Mouse (Mus musculus): ENCODE measurements around the gene Klhl9. TPM values are rescaled to one million over a fixed set of nuclear protein-coding genes. Genes with fewer than 3 reads are reported as not detected.
"Not testable (repeated sequence)": the region's sequence is repeated elsewhere in the genome, so short reads cannot be mapped to it uniquely, and the experiment has no call there.

Gene Klhl9
- 132 and 146 TPM in 2 replicates for polyA plus RNA-seq (2015; fragmentation: Nextera tagmentation; extraction: Ambion mirVana)

GRCm38 (mm10) chr4:88721791-88722721 lies at the start of gene Klhl9, which contains the start of gene Gm26566:
Gene Klhl9, minus strand, starts transcription at chr4:88722465.
Gene Gm26566, plus strand, starts transcription at chr4:88721805.
- peak within 1 kb of the TSS; percentile 97 for H3K27ac ChIP-seq
- H3K4me3 ChIP-seq (replicated peaks), result peak within 1 kb of the TSS; percentile 91
- peak within 1 kb of the TSS; percentile 94 for H3K4me2 ChIP-seq (replicated peaks)
- under 1% methylated on average over 81 of the region's 82 CpGs for WGBS
- no peaks in the 10 kb centered on the region for H3K9me3 ChIP-seq
- ATAC-seq, result peak; percentile 98
- H3K36me3 ChIP-seq, result peaks cover 12% of the 10 kb centered on the region
- H3K27me3 ChIP-seq, result no peaks in the 10 kb centered on the region
- H3K4me1 ChIP-seq (replicated peaks), result peaks cover 34% of the 10 kb centered on the region
- peak within 1 kb of the TSS; percentile 99 for H3K9ac ChIP-seq (replicated peaks)

DNA sequence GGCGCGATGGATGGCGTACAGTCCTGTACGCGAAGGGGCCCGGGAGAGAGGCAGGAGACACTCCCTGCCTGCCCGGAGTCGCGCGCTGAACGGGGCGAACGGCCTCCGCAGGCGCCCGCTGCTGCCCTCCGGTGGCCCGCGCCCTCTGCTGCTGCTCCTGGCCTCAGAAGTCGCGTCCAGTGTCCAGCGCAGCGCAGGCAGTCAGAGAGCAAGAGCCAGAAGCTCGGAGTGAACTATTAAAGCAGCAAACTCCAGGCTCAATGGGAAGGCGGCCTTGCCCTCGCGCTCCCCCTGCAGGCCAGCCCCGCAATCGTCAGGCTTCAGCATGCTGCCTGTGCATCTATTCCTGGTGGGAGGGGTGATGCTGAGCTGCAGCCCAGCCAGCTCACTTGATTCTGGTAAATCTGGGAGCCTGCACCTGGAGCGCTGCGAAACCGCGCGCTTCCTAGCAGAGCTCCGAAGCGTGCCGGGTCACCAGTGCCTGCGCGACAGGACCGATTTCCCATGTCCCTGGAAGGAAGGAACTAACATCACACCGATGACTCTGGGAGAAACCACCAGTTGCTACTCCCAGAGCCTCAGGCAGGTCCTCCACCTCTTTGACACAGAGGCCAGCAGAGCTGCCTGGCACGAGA lies 41.2 kb upstream of the Klhl9 start:
- H3K36me3 ChIP-seq; H3K4me1 ChIP-seq (replicated peaks); H3K27ac ChIP-seq; H3K9me3 ChIP-seq; H3K27me3 ChIP-seq; ATAC-seq; H3K9ac ChIP-seq (replicated peaks): not testable (repeated sequence)
- H3K4me3 ChIP-seq (replicated peaks), result peak overlapping the region; percentile 36
- peak overlapping the region; percentile 59 for H3K4me2 ChIP-seq (replicated peaks)
- 4% methylated on average over 29 of the region's 42 CpGs for WGBS

GRCm38 (mm10) chr4:88762341-88762740 lies 40.1 kb upstream of the Klhl9 start:
- not testable (repeated sequence) for H3K9me3 ChIP-seq; H3K27ac ChIP-seq; H3K9ac ChIP-seq (replicated peaks); H3K4me2 ChIP-seq (replicated peaks); H3K4me3 ChIP-seq (replicated peaks); H3K36me3 ChIP-seq; ATAC-seq; H3K27me3 ChIP-seq; H3K4me1 ChIP-seq (replicated peaks)
- 56% methylated on average over 9 of the region's 9 CpGs for WGBS

- not testable (repeated sequence) for H3K4me3 ChIP-seq (replicated peaks); H3K27me3 ChIP-seq; H3K4me1 ChIP-seq (replicated peaks); H3K9ac ChIP-seq (replicated peaks); H3K9me3 ChIP-seq; H3K36me3 ChIP-seq; ATAC-seq; H3K4me2 ChIP-seq (replicated peaks); H3K27ac ChIP-seq
- 73% methylated on average over 6 of the region's 8 CpGs for WGBS
These were observed 39.5 kb upstream of the Klhl9 start for GRCm38 (mm10) chr4:88761776-88762175.

DNA sequence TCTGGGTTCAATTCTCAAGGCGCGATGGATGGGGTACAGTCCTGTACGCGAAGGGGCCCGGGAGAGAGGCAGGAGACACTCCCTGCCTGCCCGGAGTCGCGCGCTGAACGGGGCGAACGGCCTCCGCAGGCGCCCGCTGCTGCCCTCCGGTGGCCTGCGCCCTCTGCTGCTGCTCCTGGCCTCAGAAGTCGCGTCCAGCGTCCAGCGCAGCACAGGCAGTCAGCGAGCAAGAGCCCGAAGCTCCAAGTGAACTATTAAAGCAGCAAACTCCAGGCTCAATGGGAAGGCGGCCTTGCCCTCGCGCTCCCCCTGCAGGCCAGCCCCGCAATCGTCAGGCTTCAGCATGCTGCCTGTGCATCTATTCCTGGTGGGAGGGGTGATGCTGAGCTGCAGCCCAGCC lies 38.2 kb upstream of the Klhl9 start:
- H3K9me3 ChIP-seq; ATAC-seq; H3K27me3 ChIP-seq; H3K36me3 ChIP-seq; H3K9ac ChIP-seq (replicated peaks); H3K27ac ChIP-seq; H3K4me1 ChIP-seq (replicated peaks): not testable (repeated sequence)
- H3K4me3 ChIP-seq (replicated peaks), result peak overlapping the region; percentile 32
- WGBS, result 0% methylated on average over 17 of the region's 28 CpGs
- H3K4me2 ChIP-seq (replicated peaks), result peak overlapping the region; percentile 60

GRCm38 (mm10) chr4:88759610-88760268 lies 37.5 kb upstream of the Klhl9 start, which contains the start of gene Gm13283:
Gene Gm13283, plus strand, starts transcription at chr4:88760119.
- H3K27me3 ChIP-seq; ATAC-seq; H3K36me3 ChIP-seq; H3K9ac ChIP-seq (replicated peaks); H3K9me3 ChIP-seq; H3K27ac ChIP-seq; H3K4me1 ChIP-seq (replicated peaks): not testable (repeated sequence)
- Histone ChIP-seq H3K4me2 (replicated peaks) (peak within 1 kb of the TSS; percentile 60), H3K4me3 (replicated peaks) (peak within 1 kb of the TSS; percentile 32)
- WGBS, result 23% methylated on average over 7 of the region's 14 CpGs

GRCm38 (mm10) chr4:88758751-88759150 lies 36.5 kb upstream of the Klhl9 start:
- H3K27ac ChIP-seq; H3K27me3 ChIP-seq; H3K9me3 ChIP-seq; ATAC-seq; H3K4me2 ChIP-seq (replicated peaks); H3K9ac ChIP-seq (replicated peaks); H3K4me1 ChIP-seq (replicated peaks); H3K36me3 ChIP-seq; H3K4me3 ChIP-seq (replicated peaks): not testable (repeated sequence)
- 90% methylated on average over 9 of the region's 9 CpGs for WGBS

DNA sequence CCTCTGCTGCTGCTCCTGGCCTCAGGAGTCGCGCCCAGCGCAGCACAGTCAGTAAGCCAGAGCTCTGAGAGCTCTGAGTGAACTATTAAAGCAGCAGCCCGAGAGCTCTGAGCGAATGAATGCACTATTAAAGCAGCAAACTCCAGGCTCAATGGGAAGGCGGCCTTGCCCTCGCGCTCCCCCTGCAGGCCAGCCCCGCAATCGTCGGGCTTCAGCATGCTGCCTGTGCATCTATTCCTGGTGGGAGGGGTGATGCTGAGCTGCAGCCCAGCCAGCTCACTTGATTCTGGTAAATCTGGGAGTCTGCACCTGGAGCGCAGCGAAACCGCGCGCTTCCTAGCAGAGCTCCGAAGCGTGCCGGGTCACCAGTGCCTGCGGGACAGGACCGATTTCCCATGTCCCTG lies 35.4 kb upstream of the Klhl9 start:
- Histone ChIP-seq H3K27ac (peak overlapping the region; percentile 67), H3K9ac (replicated peaks) (peak overlapping the region; percentile 53), H3K4me2 (replicated peaks) (peak overlapping the region; percentile 63), H3K4me3 (replicated peaks) (peak overlapping the region; percentile 40)
- not testable (repeated sequence) for H3K36me3 ChIP-seq; H3K27me3 ChIP-seq; H3K4me1 ChIP-seq (replicated peaks); H3K9me3 ChIP-seq
- ATAC-seq, result peak; percentile 100
- under 1% methylated on average over 21 of the region's 21 CpGs for WGBS

GRCm38 (mm10) chr4:88756581-88757513 lies 34.6 kb upstream of the Klhl9 start:
- not testable (repeated sequence) for H3K36me3 ChIP-seq; H3K4me1 ChIP-seq (replicated peaks); H3K27me3 ChIP-seq; H3K9me3 ChIP-seq; ATAC-seq
- Histone ChIP-seq H3K27ac (peak overlapping the region; percentile 67), H3K4me3 (replicated peaks) (peak overlapping the region; percentile 40), H3K4me2 (replicated peaks) (peak overlapping the region; percentile 63), H3K9ac (replicated peaks) (peak overlapping the region; percentile 53)
- 11% methylated on average over 29 of the region's 31 CpGs for WGBS

GRCm38 (mm10) chr4:88754818-88755340 lies 32.6 kb upstream of the Klhl9 start, which contains the start of gene Gm13271:
Gene Gm13271, plus strand, starts transcription at chr4:88754868.
- not testable (repeated sequence) for ATAC-seq; H3K9ac ChIP-seq (replicated peaks); H3K4me3 ChIP-seq (replicated peaks); H3K27me3 ChIP-seq; H3K36me3 ChIP-seq; H3K9me3 ChIP-seq; H3K4me1 ChIP-seq (replicated peaks); H3K4me2 ChIP-seq (replicated peaks); H3K27ac ChIP-seq
- WGBS, result 76% methylated on average over 15 of the region's 15 CpGs

- Histone ChIP-seq H3K9ac (replicated peaks) (no peak overlapping the region), H3K27ac (no peak overlapping the region), H3K36me3 (no peaks in the 10 kb centered on the region), H3K4me2 (replicated peaks) (no peak overlapping the region), H3K27me3 (no peaks in the 10 kb centered on the region), H3K4me3 (replicated peaks) (no peak overlapping the region), H3K4me1 (replicated peaks) (no peaks in the 10 kb centered on the region; the same call in 1 of the 2 replicates), H3K9me3 (no peaks in the 10 kb centered on the region)
- no peak for ATAC-seq
- 70% methylated on average over 6 of the region's 6 CpGs for WGBS
These were observed 27.7 kb upstream of the Klhl9 start for GRCm38 (mm10) chr4:88749926-88750325.

All from midbrain, embryonic 13.5 days (tissue).